Mouse (Mus musculus) spleen, postnatal 36 days (tissue): ENCODE data around the gene Sae1.

Source experiments
- DNase-seq, 2 experiments: peaks; one replicate each; pipeline ENCODE4 v3.0.0; 2022; ENCODE audit warnings: low spot score in 2 of 2, mixed read lengths in 1 of 2

Gene Sae1

DNA sequence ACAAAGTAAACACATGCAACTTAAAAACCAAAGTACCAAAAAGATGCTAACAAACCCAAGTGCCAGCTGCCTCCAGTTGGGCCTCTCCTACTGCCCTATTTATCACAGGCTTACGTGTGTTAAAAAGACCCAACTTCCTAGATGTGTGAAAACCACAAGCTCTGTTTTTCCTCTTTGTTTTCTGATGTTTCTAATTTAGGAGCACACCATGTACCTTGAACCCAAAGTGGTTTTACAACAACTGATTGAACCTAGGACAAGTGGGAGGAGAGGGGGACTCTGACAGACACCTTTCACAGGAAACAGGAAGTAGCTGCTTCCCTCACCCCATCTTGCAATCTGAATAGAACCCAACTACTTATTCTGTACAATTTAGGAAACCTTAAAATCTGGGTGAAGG is 23.3 kb downstream of the Sae1 start:
- DNase-seq, result peak; percentile 39 to 47

DNA sequence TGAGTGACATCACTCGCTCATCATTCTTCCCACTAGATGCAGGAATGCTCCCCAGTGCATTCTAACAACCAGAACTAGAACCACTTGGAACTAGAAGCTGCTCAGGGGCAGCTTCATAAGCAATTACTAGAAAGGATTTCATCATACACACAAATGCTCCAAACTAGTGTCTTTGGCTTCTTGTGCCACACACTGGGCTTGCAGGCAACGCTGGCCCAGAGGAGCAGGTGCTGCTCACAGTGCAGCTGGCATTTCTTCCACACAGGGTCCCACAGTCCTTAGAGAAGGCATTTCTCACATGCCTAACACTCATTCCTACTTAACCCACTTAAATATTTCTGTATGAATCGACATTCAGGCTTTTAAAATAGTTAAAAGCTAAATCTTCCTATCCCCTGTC is 30.0 kb downstream of the Sae1 start:
- no peak for DNase-seq

- no peak for DNase-seq
These were observed 31.6 kb downstream of the Sae1 start for GRCm38 (mm10) chr7:16355854-16356594.

- DNase-seq, result no peak
These were observed 37.6 kb downstream of the Sae1 start for GRCm38 (mm10) chr7:16349999-16350398.

DNA sequence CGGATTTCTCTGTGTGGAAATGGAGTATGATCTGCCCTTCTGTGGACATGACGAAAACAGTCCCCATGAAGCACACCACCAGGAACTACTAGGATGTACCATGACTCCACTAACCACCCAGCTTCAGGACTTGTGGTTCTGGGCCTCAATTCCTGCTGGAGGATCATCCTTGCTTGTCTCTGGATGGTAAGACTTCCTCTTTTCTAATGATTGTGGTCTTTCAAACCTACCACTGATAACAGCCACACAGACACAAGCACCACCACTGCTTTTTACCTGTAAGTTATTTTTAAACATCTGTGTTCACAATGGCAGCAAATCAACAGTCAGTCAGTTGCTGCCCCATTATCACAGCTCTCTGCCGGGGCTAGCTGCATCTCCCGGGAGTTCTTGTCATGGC is 42.3 kb downstream of the Sae1 start:
- DNase-seq, result no peak

- DNase-seq, result no peak
These were observed 43.0 kb downstream of the Sae1 start for GRCm38 (mm10) chr7:16344598-16344997.

- no peak for DNase-seq
These were observed 49.9 kb downstream of the Sae1 start for GRCm38 (mm10) chr7:16337733-16338132.

- no peak for DNase-seq
These were observed 58.5 kb downstream of the Sae1 start for GRCm38 (mm10) chr7:16329146-16329545.

GRCm38 (mm10) chr7:16326607-16326971 is 61.0 kb downstream of the Sae1 start:
- DNase-seq, result no peak

DNA sequence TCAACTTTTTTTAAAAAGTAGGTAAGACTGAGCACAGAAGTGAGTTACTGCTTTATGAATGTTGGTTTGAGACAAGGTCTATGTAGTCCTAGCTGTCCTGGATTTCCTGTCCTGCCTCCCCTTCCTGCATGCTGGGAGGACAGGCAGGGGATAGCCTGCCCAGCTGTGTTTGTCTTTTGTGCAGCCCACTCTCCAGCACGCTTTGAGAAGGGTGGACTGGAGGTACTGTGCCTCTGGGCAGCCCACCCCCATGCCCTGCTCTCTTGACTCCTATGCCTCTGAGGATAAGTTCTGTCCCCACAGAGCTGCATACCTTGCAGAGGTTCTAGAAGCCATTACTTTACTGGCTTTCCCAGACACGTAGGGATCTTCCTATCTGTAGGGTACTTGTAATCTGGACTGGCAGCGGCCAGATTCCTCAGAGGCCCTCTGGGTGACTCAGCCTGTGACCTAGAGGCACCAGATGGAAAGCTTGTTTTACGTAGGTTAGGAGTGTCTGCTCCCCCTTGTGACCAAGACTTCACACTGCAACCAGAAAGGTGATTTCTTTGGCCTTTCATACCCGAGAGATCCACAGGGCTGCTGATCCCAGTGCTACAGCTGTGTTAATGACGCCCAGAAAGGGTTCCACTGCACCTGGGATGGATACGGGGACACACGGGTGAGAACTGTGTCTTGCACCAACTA is 61.5 kb downstream of the Sae1 start:
- peak; percentile 51 to 61 for DNase-seq

GRCm38 (mm10) chr7:16324661-16325060 is 62.9 kb downstream of the Sae1 start:
- no peak for DNase-seq

DNA sequence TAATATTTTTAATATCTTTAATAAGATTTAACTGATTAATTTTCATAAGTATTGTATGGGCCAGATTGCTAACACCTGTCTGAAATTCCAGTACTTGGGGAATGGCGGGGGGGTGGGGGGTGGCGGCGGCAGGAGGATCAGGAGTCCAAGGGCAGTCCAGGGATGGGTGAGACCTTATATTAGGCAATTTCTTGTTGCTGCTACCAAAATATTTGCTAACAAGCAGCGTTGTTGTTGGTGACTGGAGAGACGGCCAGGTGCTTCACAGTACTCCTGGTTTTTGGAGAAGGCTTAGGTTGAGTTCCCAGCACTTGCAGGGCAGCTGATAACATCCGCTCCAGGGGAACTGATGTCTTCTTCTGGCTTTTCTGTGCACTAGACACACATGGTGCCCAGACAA is 67.1 kb downstream of the Sae1 start:
- no peak for DNase-seq

GRCm38 (mm10) chr7:16319216-16319615 is 68.4 kb downstream of the Sae1 start:
- no peak for DNase-seq

GRCm38 (mm10) chr7:16317094-16317493 is 70.5 kb downstream of the Sae1 start:
- no peak for DNase-seq

DNA sequence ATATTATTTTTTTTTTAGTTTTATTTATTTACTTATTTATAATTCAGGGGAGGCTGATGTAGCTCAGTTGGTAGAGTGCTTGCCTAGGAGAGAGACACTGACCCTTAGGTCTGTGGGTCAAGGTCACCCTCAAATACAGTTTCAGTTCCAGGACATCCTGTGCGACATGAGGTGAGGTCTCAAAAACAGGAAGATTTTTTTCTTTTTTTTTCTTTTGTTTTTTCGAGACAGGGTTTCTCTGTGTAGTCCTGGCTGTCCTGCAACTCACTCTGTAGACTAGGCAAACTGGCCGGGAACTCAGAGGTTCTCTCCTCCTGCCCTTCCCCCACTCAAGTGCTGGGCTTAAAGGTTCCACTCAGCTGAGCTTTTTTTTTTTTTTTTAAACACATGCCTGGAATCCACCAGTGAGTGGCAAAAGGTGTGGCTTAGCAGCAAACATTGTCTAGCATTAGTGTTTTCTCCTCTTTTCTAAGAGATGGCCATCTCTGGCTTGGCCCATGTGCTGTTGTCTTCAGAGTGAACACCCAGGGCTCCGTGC is 72.3 kb downstream of the Sae1 start:
- DNase-seq, result no peak

GRCm38 (mm10) chr7:16314221-16314775 is 73.3 kb downstream of the Sae1 start:
- no peak for DNase-seq

DNA sequence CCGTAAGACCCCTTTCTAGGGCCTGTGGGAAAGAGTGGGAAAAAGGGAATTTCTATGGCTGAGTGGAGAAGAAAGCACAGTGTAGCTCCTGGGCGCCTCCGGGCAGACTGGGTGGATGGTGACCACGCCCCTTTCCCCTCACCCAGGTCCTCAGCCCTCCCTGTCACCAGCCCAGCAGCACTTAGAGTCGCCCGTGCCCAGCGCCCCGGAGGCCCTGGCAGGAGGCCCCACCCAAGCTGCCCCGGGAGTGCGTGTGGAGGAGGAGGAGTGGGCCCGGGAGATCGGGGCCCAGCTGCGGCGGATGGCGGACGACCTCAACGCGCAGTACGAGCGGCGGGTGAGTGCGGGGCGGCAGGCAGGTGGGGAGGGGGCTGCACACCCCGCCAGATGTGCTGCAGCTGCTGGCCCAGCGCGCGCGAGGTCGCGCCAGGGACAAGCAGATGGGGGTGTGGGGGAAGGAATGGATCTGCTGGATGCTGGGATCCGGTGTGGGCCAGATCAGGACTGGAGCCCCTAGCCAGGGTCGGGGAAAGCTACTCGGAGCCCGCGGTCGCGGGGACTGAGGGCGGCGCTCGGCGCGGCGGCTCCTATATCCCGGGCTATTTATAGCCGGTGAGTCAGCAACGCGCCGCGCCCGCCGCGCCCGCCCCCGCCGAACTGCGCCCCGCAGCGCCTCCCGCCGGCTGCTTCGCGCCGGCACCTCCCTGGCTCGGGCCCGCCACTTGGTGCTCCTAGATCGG is 74.0 kb downstream of the Sae1 start:
- peak; percentile 45 to 62 for DNase-seq

GRCm38 (mm10) chr7:16312672-16313311 is 74.8 kb downstream of the Sae1 start:
- DNase-seq, result peak; percentile 63 to 74

DNA sequence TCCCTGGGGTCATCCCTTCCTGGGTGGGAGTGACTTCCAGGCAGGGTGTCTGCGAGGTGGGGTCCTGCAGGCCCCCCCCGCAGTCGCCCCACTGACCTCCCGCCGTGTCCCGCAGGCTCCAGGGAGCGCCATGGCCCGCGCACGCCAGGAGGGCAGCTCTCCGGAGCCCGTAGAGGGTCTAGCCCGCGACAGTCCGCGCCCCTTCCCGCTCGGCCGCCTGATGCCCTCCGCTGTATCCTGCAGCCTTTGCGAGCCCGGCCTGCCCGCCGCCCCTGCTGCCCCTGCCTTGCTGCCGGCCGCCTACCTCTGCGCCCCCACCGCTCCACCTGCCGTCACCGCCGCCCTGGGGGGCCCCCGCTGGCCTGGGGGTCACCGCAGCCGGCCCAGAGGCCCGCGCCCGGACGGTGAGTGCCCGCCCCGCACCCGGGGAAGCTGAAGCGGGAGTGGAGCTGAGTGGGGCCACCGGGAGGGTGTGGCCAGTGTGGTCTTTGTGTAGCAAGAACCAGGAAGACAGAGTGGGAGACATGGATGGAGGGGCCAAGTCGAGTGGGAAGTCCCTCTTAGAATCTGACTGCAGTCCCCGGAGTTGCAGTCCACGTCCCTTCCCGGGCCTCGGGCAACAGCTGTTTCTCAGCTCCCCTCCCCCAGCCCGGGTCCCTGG is 75.5 kb downstream of the Sae1 start:
- peak in 1 of 2 experiments; percentile 27 for DNase-seq

- peak in 1 of 2 experiments; percentile 11 for DNase-seq
These were observed 76.1 kb downstream of the Sae1 start for GRCm38 (mm10) chr7:16311453-16312004.
